8 mouse cellular contexts compared by ENCODE assay signal in the genomic region with DNA sequence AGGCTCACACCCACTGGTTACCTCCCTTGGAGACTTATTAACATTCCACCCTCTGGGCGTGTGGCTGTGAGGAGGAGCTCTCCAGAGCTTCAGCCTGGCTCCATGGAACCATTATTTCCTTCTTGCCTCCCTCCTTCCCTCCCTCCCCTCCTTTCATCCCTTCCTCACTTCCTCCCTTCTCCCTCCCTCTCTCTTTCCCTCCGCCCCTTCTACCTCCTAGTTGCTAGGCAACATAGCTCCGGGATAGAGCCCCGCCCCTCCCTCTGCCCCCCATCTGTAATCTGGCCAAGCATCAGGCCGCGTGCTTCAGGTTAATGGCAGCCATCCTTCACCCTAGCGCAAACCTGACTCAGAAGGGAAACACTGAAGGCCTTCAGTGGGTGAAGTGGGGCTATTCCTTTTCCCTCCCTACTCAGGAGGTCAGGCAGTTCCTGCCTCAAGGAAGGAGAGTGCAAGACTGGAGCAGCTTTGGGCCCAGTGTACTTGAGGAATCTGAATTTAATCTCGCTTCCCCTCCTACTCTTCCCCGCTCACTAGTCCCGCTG. TPM values are rescaled to one million over a fixed set of nuclear protein-coding genes. Genes with fewer than 3 reads are reported as not detected.
DNase-seq lines count a peak whose midpoint lies in the region; ATAC-seq lines count a peak whose summit lies in the region.

No protein-coding gene starts in this region.

- peak overlapping the region; percentile 52; the same call in 1 of the 2 replicates for H3K27ac ChIP-seq in midbrain, embryonic 14.5 days (replicated peaks; ENCODE audit: low read depth, low read length)

- DNase-seq in left cerebral cortex, postnatal 4 days: peak; percentile 26
- no peak for DNase-seq in left cerebral cortex, adult 9 months (ENCODE audit: low spot score in 2 of 2)
- peak; percentile 23 for DNase-seq in gastrocnemius, postnatal 10 days
- DNase-seq in kidney, adult 9 months: peak; percentile 43
- peak; percentile 74 for DNase-seq in midbrain, embryonic 14.5 days
- no peak for DNase-seq in urinary bladder, postnatal 10 days (ENCODE audit: low spot score)
- DNase-seq in urinary bladder, postnatal 25 days (ENCODE audit: low spot score): no peak

- intact Hi-C loops in left cerebral cortex, postnatal 4 days (cut with DNase I): no loop called here

- H3K9ac ChIP-seq in midbrain, embryonic 14.5 days (replicated peaks; ENCODE audit: low read length): no peak overlapping the region; the same call in 1 of the 2 replicates

- H3K4me1 ChIP-seq in midbrain, embryonic 14.5 days (ENCODE audit: control insufficient read depth, insufficient read depth, low read length): peaks cover 20% of the 10 kb centered on the region

- peak overlapping the region; percentile 31 for H3K4me2 ChIP-seq in midbrain, embryonic 14.5 days (ENCODE audit: low read length)

- H3K4me3 ChIP-seq in midbrain, embryonic 14.5 days (replicated peaks; ENCODE audit: low read depth, low read length): no peak overlapping the region

- peak; percentile 53 for ATAC-seq in midbrain, embryonic 14.5 days (ENCODE audit: low FRiP score, low TSS enrichment)
- ATAC-seq in inflammation-experienced regulatory T-cells, adult 6 months: no peak

- no peaks in the 10 kb centered on the region for H3K36me3 ChIP-seq in midbrain, embryonic 14.5 days (ENCODE audit: control insufficient read depth, insufficient read depth, low read length)

- H3K9me3 ChIP-seq in midbrain, embryonic 14.5 days (ENCODE audit: control insufficient read depth, low read length): no peaks in the 10 kb centered on the region

- no peaks in the 10 kb centered on the region for H3K27me3 ChIP-seq in midbrain, embryonic 14.5 days (ENCODE audit: control insufficient read depth, insufficient read depth, low read length)

- WGBS in midbrain, embryonic 14.5 days: 11% methylated on average over 10 of the region's 10 CpGs

RNA-seq across cellular contexts. Expression of a gene that starts 22.6 kb away (rescaled TPM):
- not detected for total RNA-seq in left cerebral cortex, postnatal 4 days (2021)
- not detected for total RNA-seq in gastrocnemius, postnatal 10 days (2021)
- polyA plus RNA-seq in midbrain, embryonic 14.5 days (2014; fragmentation: Nextera tagmentation; extraction: Ambion mirVana): not detected in 2 replicates
- polyA plus RNA-seq in inflammation-experienced regulatory T-cells, adult 6 months (2017; shearing (Covaris generic)): not detected

RNA-seq across cellular contexts. Expression of a gene that starts 29.5 kb away (rescaled TPM):
- 1 to 10 TPM; 6.0 to 7.1 TPM for total RNA-seq in left cerebral cortex, postnatal 4 days (2021)
- total RNA-seq in gastrocnemius, postnatal 10 days (2021): 100 to 1,000 TPM; 145 to 163 TPM
- 1.4 and 3.6 TPM in 2 replicates for polyA plus RNA-seq in midbrain, embryonic 14.5 days (2014; fragmentation: Nextera tagmentation; extraction: Ambion mirVana)
- 10 to 100 TPM in 2 of 3 experiments, 1 to 10 TPM in 1; 7.0 to 16.4 (median 12.2) TPM for polyA plus RNA-seq in inflammation-experienced regulatory T-cells, adult 6 months (2017; shearing (Covaris generic))

Comparison
In these comparisons a context has a peak if more than half of its experiments do, and no peak if none do; other contexts are left out.
1. DNase-seq: peak in left cerebral cortex, postnatal 4 days (single experiment), gastrocnemius, postnatal 10 days (single experiment), kidney, adult 9 months (single experiment) and midbrain, embryonic 14.5 days (single experiment); none in left cerebral cortex, adult 9 months (0 of 2), urinary bladder, postnatal 10 days (single experiment) and urinary bladder, postnatal 25 days (single experiment).
2. RNA of a gene that starts 29.5 kb away (total RNA-seq): 145 to 163 TPM in gastrocnemius, postnatal 10 days; 6.0 to 7.1 TPM in left cerebral cortex, postnatal 4 days; every median in the first group is over 10 times any median in the second.